Mouse (Mus musculus): ENCODE data around the gene Orc6. TPM values are rescaled to one million over a fixed set of nuclear protein-coding genes. Genes with fewer than 3 reads are reported as not detected.

The Orc6 gene
- 82.8 and 87.4 TPM in 2 replicates for polyA plus RNA-seq (2015; fragmentation: Nextera tagmentation; extraction: Ambion mirVana)

- under 1% methylated on average over 63 of the region's 63 CpGs for WGBS
- H3K9me3 ChIP-seq = no peaks in the 10 kb centered on the region
Measured at GRCm38 (mm10) chr8:85299434-85300077, at the start of gene Orc6, which contains the start of gene Vps35. Gene Orc6 (plus strand): TSS chr8:85299632. Gene Vps35 (minus strand): TSS chr8:85299802.

GRCm38 (mm10) chr8:85286846-85287245 lies 12.6 kb upstream of the Orc6 start:
- H3K9me3 ChIP-seq = no peaks in the 10 kb centered on the region
- H3K9ac ChIP-seq (replicated peaks) = no peak overlapping the region
- no peak overlapping the region for H3K27ac ChIP-seq (replicated peaks)
- no peak overlapping the region for H3K4me3 ChIP-seq
- H3K4me2 ChIP-seq (replicated peaks) = no peak overlapping the region
- H3K36me3 ChIP-seq = peaks cover 59% of the 10 kb centered on the region
- no peaks in the 10 kb centered on the region for H3K27me3 ChIP-seq
- no peak for ATAC-seq (replicated peaks)
- no peaks in the 10 kb centered on the region for H3K4me1 ChIP-seq
- 95% methylated on average over 1 of the region's 1 CpGs for WGBS

More at GRCm38 (mm10) chr8:85299434-85300077, at the start of gene Orc6, which contains the start of gene Vps35:
- peaks cover 38% of the 10 kb centered on the region for H3K4me1 ChIP-seq
- ATAC-seq (replicated peaks) = peak; percentile 99
- peak within 1 kb of the TSS; percentile 96 for H3K4me3 ChIP-seq
- H3K36me3 ChIP-seq = peaks cover 18% of the 10 kb centered on the region
- H3K4me2 ChIP-seq (replicated peaks) = peak within 1 kb of the TSS; percentile 82
- peak within 1 kb of the TSS; percentile 94 for H3K9ac ChIP-seq (replicated peaks)
- peak within 1 kb of the TSS; percentile 99 for H3K27ac ChIP-seq (replicated peaks)
- H3K27me3 ChIP-seq = no peaks in the 10 kb centered on the region

GRCm38 (mm10) chr8:85298600-85299433 lies 615 bp upstream of the Orc6 start:
- H3K9me3 ChIP-seq = no peaks in the 10 kb centered on the region
- peaks cover 38% of the 10 kb centered on the region for H3K4me1 ChIP-seq
- WGBS = under 1% methylated on average over 53 of the region's 53 CpGs
- peaks cover 17% of the 10 kb centered on the region for H3K36me3 ChIP-seq
- no peaks in the 10 kb centered on the region for H3K27me3 ChIP-seq
- peak overlapping the region; percentile 56 for H3K4me2 ChIP-seq (replicated peaks)
- H3K4me3 ChIP-seq = peak overlapping the region; percentile 96
- ATAC-seq (replicated peaks) = no peak; the same call in 1 of the 2 replicates
- peak overlapping the region; percentile 94 for H3K9ac ChIP-seq (replicated peaks)
- peak overlapping the region; percentile 99 for H3K27ac ChIP-seq (replicated peaks)

- WGBS = 34% methylated on average over 1 of the region's 1 CpGs
- no peak overlapping the region for H3K9ac ChIP-seq (replicated peaks)
Measured at GRCm38 (mm10) chr8:85301941-85302340, 2.5 kb downstream of the Orc6 start.

GRCm38 (mm10) chr8:85302931-85303330 lies 3.5 kb downstream of the Orc6 start:
- Histone ChIP-seq H3K36me3 (peaks cover 44% of the 10 kb centered on the region), H3K9me3 (no peaks in the 10 kb centered on the region), H3K9ac (replicated peaks) (no peak overlapping the region), H3K4me3 (no peak overlapping the region), H3K27ac (replicated peaks) (no peak overlapping the region), H3K4me2 (replicated peaks) (no peak overlapping the region), H3K4me1 (peaks cover 24% of the 10 kb centered on the region), H3K27me3 (no peaks in the 10 kb centered on the region)
- ATAC-seq (replicated peaks) = no peak
- 90% methylated on average over 3 of the region's 3 CpGs for WGBS

More at GRCm38 (mm10) chr8:85301941-85302340, 2.5 kb downstream of the Orc6 start:
- H3K4me3 ChIP-seq = no peak overlapping the region
- no peak overlapping the region for H3K27ac ChIP-seq (replicated peaks)
- H3K27me3 ChIP-seq = no peaks in the 10 kb centered on the region
- peaks cover 36% of the 10 kb centered on the region for H3K36me3 ChIP-seq
- no peaks in the 10 kb centered on the region for H3K9me3 ChIP-seq
- ATAC-seq (replicated peaks) = no peak
- no peak overlapping the region for H3K4me2 ChIP-seq (replicated peaks)
- peaks cover 33% of the 10 kb centered on the region for H3K4me1 ChIP-seq

GRCm38 (mm10) chr8:85303531-85303930 lies 4.1 kb downstream of the Orc6 start:
- Histone ChIP-seq H3K4me2 (replicated peaks) (no peak overlapping the region), H3K9ac (replicated peaks) (no peak overlapping the region), H3K4me1 (peaks cover 20% of the 10 kb centered on the region), H3K9me3 (no peaks in the 10 kb centered on the region), H3K27ac (replicated peaks) (no peak overlapping the region), H3K36me3 (peaks cover 50% of the 10 kb centered on the region), H3K27me3 (no peaks in the 10 kb centered on the region), H3K4me3 (no peak overlapping the region)
- no peak for ATAC-seq (replicated peaks)
- WGBS = 77% methylated on average over 5 of the region's 5 CpGs

GRCm38 (mm10) chr8:85308564-85308963 lies 9.1 kb downstream of the Orc6 start:
- Histone ChIP-seq H3K27ac (replicated peaks) (no peak overlapping the region), H3K27me3 (no peaks in the 10 kb centered on the region), H3K9me3 (no peaks in the 10 kb centered on the region), H3K4me3 (no peak overlapping the region), H3K9ac (replicated peaks) (no peak overlapping the region), H3K36me3 (peaks cover 51% of the 10 kb centered on the region), H3K4me2 (replicated peaks) (no peak overlapping the region), H3K4me1 (no peaks in the 10 kb centered on the region)
- no peak for ATAC-seq (replicated peaks)
- 91% methylated on average over 2 of the region's 2 CpGs for WGBS

- H3K9me3 ChIP-seq = no peaks in the 10 kb centered on the region
- H3K9ac ChIP-seq (replicated peaks) = no peak overlapping the region
- H3K4me1 ChIP-seq = no peaks in the 10 kb centered on the region
- peaks cover 26% of the 10 kb centered on the region for H3K36me3 ChIP-seq
- no peak for ATAC-seq (replicated peaks)
- no peak overlapping the region for H3K4me2 ChIP-seq (replicated peaks)
- no peaks in the 10 kb centered on the region for H3K27me3 ChIP-seq
- H3K4me3 ChIP-seq = no peak overlapping the region
- H3K27ac ChIP-seq (replicated peaks) = no peak overlapping the region
Measured at GRCm38 (mm10) chr8:85311743-85312142, 12.3 kb downstream of the Orc6 start.

- H3K4me1 ChIP-seq = no peaks in the 10 kb centered on the region
- H3K27me3 ChIP-seq = no peaks in the 10 kb centered on the region
- 84% methylated on average over 3 of the region's 3 CpGs for WGBS
- H3K36me3 ChIP-seq = peaks cover 16% of the 10 kb centered on the region
- H3K4me2 ChIP-seq (replicated peaks) = no peak overlapping the region
- no peak overlapping the region for H3K9ac ChIP-seq (replicated peaks)
- no peak overlapping the region for H3K27ac ChIP-seq (replicated peaks)
- H3K4me3 ChIP-seq = no peak overlapping the region
- H3K9me3 ChIP-seq = no peaks in the 10 kb centered on the region
- ATAC-seq (replicated peaks) = no peak
Measured at GRCm38 (mm10) chr8:85313036-85313435, 13.6 kb downstream of the Orc6 start.

- no peak overlapping the region for H3K27ac ChIP-seq (replicated peaks)
- H3K4me2 ChIP-seq (replicated peaks) = no peak overlapping the region
- H3K9ac ChIP-seq (replicated peaks) = no peak overlapping the region
- WGBS = 96% methylated on average over 4 of the region's 4 CpGs
- H3K4me3 ChIP-seq = no peak overlapping the region
- H3K4me1 ChIP-seq = no peaks in the 10 kb centered on the region
- H3K36me3 ChIP-seq = no peaks in the 10 kb centered on the region
- no peaks in the 10 kb centered on the region; the same call in 1 of the 2 replicates for H3K9me3 ChIP-seq
- no peaks in the 10 kb centered on the region for H3K27me3 ChIP-seq
- no peak for ATAC-seq (replicated peaks)
Measured at GRCm38 (mm10) chr8:85318534-85318933, 19.1 kb downstream of the Orc6 start.

- Histone ChIP-seq H3K27ac (replicated peaks) (no peak overlapping the region), H3K27me3 (no peaks in the 10 kb centered on the region), H3K9ac (replicated peaks) (no peak overlapping the region), H3K4me2 (replicated peaks) (no peak overlapping the region), H3K4me3 (no peak overlapping the region), H3K4me1 (no peaks in the 10 kb centered on the region), H3K9me3 (no peaks in the 10 kb centered on the region; the same call in 1 of the 2 replicates), H3K36me3 (no peaks in the 10 kb centered on the region)
- ATAC-seq (replicated peaks) = no peak
- 88% methylated on average over 15 of the region's 15 CpGs for WGBS
Measured at GRCm38 (mm10) chr8:85321981-85322380, 22.5 kb downstream of the Orc6 start.

- Histone ChIP-seq H3K4me1 (no peaks in the 10 kb centered on the region), H3K9me3 (no peaks in the 10 kb centered on the region; the same call in 1 of the 2 replicates), H3K4me3 (no peak overlapping the region), H3K4me2 (replicated peaks) (no peak overlapping the region), H3K27me3 (no peaks in the 10 kb centered on the region), H3K27ac (replicated peaks) (no peak overlapping the region), H3K36me3 (no peaks in the 10 kb centered on the region), H3K9ac (replicated peaks) (no peak overlapping the region)
- ATAC-seq (replicated peaks) = no peak
- WGBS = 81% methylated on average over 3 of the region's 3 CpGs
Measured at GRCm38 (mm10) chr8:85323084-85323483, 23.7 kb downstream of the Orc6 start.
